Mouse (Mus musculus): Measurements from ENCODE around the gene Vsig1. TPM values are rescaled to one million over a fixed set of nuclear protein-coding genes. Genes with fewer than 3 reads are reported as not detected.

The Vsig1 gene
- polyA plus RNA-seq (2017; shearing (Covaris generic)) = not detected

- no peak for ATAC-seq
These were observed at the start of gene Vsig1 for GRCm38 (mm10) chrX:140907360-140907759. TSS of gene Vsig1 (plus strand) at chrX:140907608.

GRCm38 (mm10) chrX:140862760-140863159 is 44.6 kb upstream of the Vsig1 start:
- ATAC-seq = no peak

GRCm38 (mm10) chrX:140863431-140863830 is 44.0 kb upstream of the Vsig1 start:
- ATAC-seq = no peak

GRCm38 (mm10) chrX:140887193-140887592 is 20.2 kb upstream of the Vsig1 start:
- ATAC-seq = no peak

GRCm38 (mm10) chrX:140891796-140892195 is 15.6 kb upstream of the Vsig1 start:
- no peak for ATAC-seq

- no peak for ATAC-seq
These were observed 3.9 kb upstream of the Vsig1 start for GRCm38 (mm10) chrX:140903487-140903886.

GRCm38 (mm10) chrX:140921321-140921720 is 13.9 kb downstream of the Vsig1 start:
- ATAC-seq = no peak

GRCm38 (mm10) chrX:140932066-140932465 is 24.7 kb downstream of the Vsig1 start:
- ATAC-seq = no peak

GRCm38 (mm10) chrX:140933263-140933662 is 25.9 kb downstream of the Vsig1 start:
- no peak for ATAC-seq

- ATAC-seq = no peak
These were observed 28.9 kb downstream of the Vsig1 start for GRCm38 (mm10) chrX:140936271-140936670.

GRCm38 (mm10) chrX:140953618-140954017 is 46.2 kb downstream of the Vsig1 start:
- no peak for ATAC-seq

- ATAC-seq = peak; percentile 99
These were observed 49.0 kb downstream of the Vsig1 start, which contains the start of the genes Psmd10 and Atg4a for GRCm38 (mm10) chrX:140956272-140956940. TSS of gene Psmd10 (minus strand) at chrX:140956728. TSS of gene Atg4a (plus strand) at chrX:140956907.

- ATAC-seq = peak; percentile 22
These were observed 49.6 kb downstream of the Vsig1 start for GRCm38 (mm10) chrX:140956959-140957358.

- no peak for ATAC-seq
These were observed 71.5 kb downstream of the Vsig1 start for GRCm38 (mm10) chrX:140978943-140979342.

- ATAC-seq = no peak
These were observed 72.1 kb downstream of the Vsig1 start for GRCm38 (mm10) chrX:140979546-140979945.

- no peak for ATAC-seq
These were observed 72.8 kb downstream of the Vsig1 start for GRCm38 (mm10) chrX:140980163-140980562.

GRCm38 (mm10) chrX:140983206-140983960 is 76.0 kb downstream of the Vsig1 start:
- ATAC-seq = no peak

- no peak for ATAC-seq
These were observed 77.4 kb downstream of the Vsig1 start for GRCm38 (mm10) chrX:140984795-140985194.

GRCm38 (mm10) chrX:140985256-140985655 is 77.8 kb downstream of the Vsig1 start:
- no peak for ATAC-seq

Other genes starting within 250 kb of the Vsig1 start
- 1 to 10 TPM in 2 of 3 experiments, under 1 TPM in 1; 0.62 to 3.0 (median 1.4) TPM for gene Mid2, start 243.0 kb upstream of the Vsig1 start, polyA plus RNA-seq (2017; shearing (Covaris generic))
- gene Tex13b, start 94.2 kb upstream of the Vsig1 start, polyA plus RNA-seq (2017; shearing (Covaris generic)) = under 1 TPM in 1 of 3 experiments, not detected in 2; 0.21 TPM
- 10 to 100 TPM; 69.2 to 79.1 (median 74.9) TPM for gene Psmd10, start 49.1 kb downstream of the Vsig1 start, polyA plus RNA-seq (2017; shearing (Covaris generic))
- 10 to 100 TPM; 21.1 to 38.0 (median 35.3) TPM for gene Atg4a, start 49.3 kb downstream of the Vsig1 start, polyA plus RNA-seq (2017; shearing (Covaris generic))